17 mouse cellular contexts compared by ENCODE assay signal in genomic region chr16:42779957-42780356, GRCm38 (mm10).
DNase-seq lines count a peak whose midpoint lies in the region; ATAC-seq lines count a peak whose summit lies in the region.
"Had no signal": no experiment of that assay in that cellular context is flagged by ENCODE, and none has a peak within 500 bp of the region (broad histone marks: within the 10 kb centered on the region; RNA-seq: fewer than 3 reads in every experiment).

No protein-coding gene starts in this region.

- H3K4me3 ChIP-seq in midbrain, embryonic 10.5 days, result no peak overlapping the region
- no peak overlapping the region for H3K4me3 ChIP-seq in midbrain, embryonic 11.5 days (ENCODE audit: low read depth, low read length)
- no peak overlapping the region for H3K4me3 ChIP-seq in heart, embryonic 15.5 days
- no peak overlapping the region for H3K4me3 ChIP-seq in liver, embryonic 12.5 days
- H3K4me3 ChIP-seq: forebrain, embryonic 15.5 days; kidney, embryonic 15.5 days; limb, embryonic 12.5 days had no signal

- H3K9me3 ChIP-seq in midbrain, embryonic 10.5 days (replicated peaks), result no peaks in the 10 kb centered on the region
- no peaks in the 10 kb centered on the region for H3K9me3 ChIP-seq in midbrain, embryonic 11.5 days (ENCODE audit: control insufficient read depth, low read length)
- no peaks in the 10 kb centered on the region for H3K9me3 ChIP-seq in heart, embryonic 15.5 days (replicated peaks)
- H3K9me3 ChIP-seq in liver, embryonic 12.5 days (replicated peaks), result no peaks in the 10 kb centered on the region
- H3K9me3 ChIP-seq: forebrain, embryonic 15.5 days; kidney, embryonic 15.5 days; limb, embryonic 12.5 days had no signal

- H3K27ac ChIP-seq in midbrain, embryonic 10.5 days (replicated peaks), result peak overlapping the region; percentile 76; the same call in 1 of the 2 replicates
- no peak overlapping the region for H3K27ac ChIP-seq in midbrain, embryonic 11.5 days (ENCODE audit: low read depth, low read length)
- peak overlapping the region; percentile 62 for H3K27ac ChIP-seq in heart, embryonic 15.5 days
- H3K27ac ChIP-seq in liver, embryonic 12.5 days, result no peak overlapping the region
- H3K27ac ChIP-seq: forebrain, embryonic 15.5 days; kidney, embryonic 15.5 days; limb, embryonic 12.5 days; macrophage had no signal

- no peak overlapping the region for H3K4me2 ChIP-seq in midbrain, embryonic 11.5 days
- H3K4me2 ChIP-seq in heart, embryonic 15.5 days, result no peak overlapping the region
- H3K4me2 ChIP-seq in liver, embryonic 12.5 days, result no peak overlapping the region
- H3K4me2 ChIP-seq: forebrain, embryonic 15.5 days; kidney, embryonic 15.5 days; limb, embryonic 12.5 days had no signal

- intact Hi-C loops in heart, postnatal 25 days (cut with DNase I), result no loop called here

- H3K27me3 ChIP-seq in midbrain, embryonic 10.5 days (ENCODE audit: low read depth, poor library complexity, severe bottlenecking), result peaks cover 19% of the 10 kb centered on the region
- H3K27me3 ChIP-seq in midbrain, embryonic 11.5 days (ENCODE audit: control insufficient read depth, insufficient read depth, low read length), result no peaks in the 10 kb centered on the region; the same call in 1 of the 2 replicates
- no peaks in the 10 kb centered on the region for H3K27me3 ChIP-seq in heart, embryonic 15.5 days
- no peaks in the 10 kb centered on the region for H3K27me3 ChIP-seq in liver, embryonic 12.5 days (replicated peaks)
- H3K27me3 ChIP-seq: forebrain, embryonic 15.5 days; kidney, embryonic 15.5 days; limb, embryonic 12.5 days had no signal

- WGBS in midbrain, embryonic 10.5 days, result 92% methylated on average over 3 of the region's 3 CpGs
- 90% methylated on average over 3 of the region's 3 CpGs for WGBS in midbrain, embryonic 11.5 days
- 21% methylated on average over 3 of the region's 3 CpGs for WGBS in heart, embryonic 15.5 days
- 55% methylated on average over 3 of the region's 3 CpGs for WGBS in liver, embryonic 12.5 days (ENCODE audit: insufficient replicate concordance)

- DNase-seq in heart, adult 18-20 months, result peak; percentile 15
- DNase-seq in heart, postnatal 25 days (ENCODE audit: low spot score), result no peak
- DNase-seq in midbrain, embryonic 10.5 days (ENCODE audit: low spot score), result no peak
- DNase-seq in midbrain, embryonic 11.5 days (ENCODE audit: low spot score, missing footprints), result no peak
- DNase-seq in Muller cell, postnatal 12 days (ENCODE audit: inconsistent ontology term), result peak; percentile 35
- DNase-seq in right cerebral cortex, postnatal 4 days, result no peak
- DNase-seq: cerebellum, adult 9-10 months; midbrain, embryonic 14.5 days; right cerebral cortex, postnatal 25 days; thymus, postnatal 4 days had no signal

- H3K4me1 ChIP-seq in midbrain, embryonic 10.5 days, result peaks cover 35% of the 10 kb centered on the region
- H3K4me1 ChIP-seq in midbrain, embryonic 11.5 days (ENCODE audit: control insufficient read depth, insufficient read depth, low read length), result peaks cover 12% of the 10 kb centered on the region
- peaks cover 26% of the 10 kb centered on the region for H3K4me1 ChIP-seq in heart, embryonic 15.5 days (replicated peaks)
- no peaks in the 10 kb centered on the region for H3K4me1 ChIP-seq in liver, embryonic 12.5 days

- no peak overlapping the region for H3K9ac ChIP-seq in midbrain, embryonic 11.5 days (ENCODE audit: low read length)
- H3K9ac ChIP-seq in heart, embryonic 15.5 days, result no peak overlapping the region
- H3K9ac ChIP-seq in liver, embryonic 12.5 days, result no peak overlapping the region
- H3K9ac ChIP-seq: forebrain, embryonic 15.5 days; kidney, embryonic 15.5 days; limb, embryonic 12.5 days had no signal

- no peak for ATAC-seq in midbrain, embryonic 11.5 days (ENCODE audit: low FRiP score)
- ATAC-seq in heart, embryonic 15.5 days (replicated peaks; ENCODE audit: insufficient number of reproducible peaks, insufficient read depth, low FRiP score, low read depth), result no peak
- ATAC-seq in liver, embryonic 12.5 days, result no peak
- ATAC-seq: activated CD4-positive, CD25-positive, alpha-beta regulatory T cell, adult 4 months; forebrain, embryonic 15.5 days had no signal

- no peaks in the 10 kb centered on the region for H3K36me3 ChIP-seq in midbrain, embryonic 10.5 days
- no peaks in the 10 kb centered on the region for H3K36me3 ChIP-seq in midbrain, embryonic 11.5 days (ENCODE audit: control insufficient read depth, insufficient read depth, low read length)
- no peaks in the 10 kb centered on the region for H3K36me3 ChIP-seq in heart, embryonic 15.5 days
- H3K36me3 ChIP-seq in liver, embryonic 12.5 days, result no peaks in the 10 kb centered on the region
- H3K36me3 ChIP-seq: forebrain, embryonic 15.5 days; kidney, embryonic 15.5 days; limb, embryonic 12.5 days had no signal

Comparison
In these comparisons a context has a peak if more than half of its experiments do, and no peak if none do; other contexts are left out.
1. DNase-seq: peak in heart, adult 18-20 months (2 of 2) and Muller cell, postnatal 12 days (single experiment); none in heart, postnatal 25 days (single experiment), midbrain, embryonic 10.5 days (single experiment), midbrain, embryonic 11.5 days (single experiment) and right cerebral cortex, postnatal 4 days (single experiment).
2. H3K27ac ChIP-seq: peak in midbrain, embryonic 10.5 days (single experiment) and heart, embryonic 15.5 days (single experiment); none in midbrain, embryonic 11.5 days (single experiment) and liver, embryonic 12.5 days (single experiment).